Mouse (Mus musculus): ENCODE results near the gene Gm20219.
A peak's percentile ranks its signal among the peaks of the same experiment; 100 is the strongest.

The Gm20219 gene

GRCm38 (mm10) chr17:56554122-56554551 lies at the start of gene Gm20219:
Gene Gm20219 (minus strand): TSS chr17:56554387.
- DNase-seq (ENCODE audit: low spot score in 2 of 2) = no peak

- DNase-seq (ENCODE audit: low spot score in 2 of 2) = no peak
Observed at GRCm38 (mm10) chr17:56604070-56604380, 49.8 kb upstream of the Gm20219 start.

- no peak for DNase-seq (ENCODE audit: low spot score in 2 of 2)
Observed at GRCm38 (mm10) chr17:56603186-56604069, 49.2 kb upstream of the Gm20219 start.

GRCm38 (mm10) chr17:56593527-56594271 lies 39.5 kb upstream of the Gm20219 start:
- peak; percentile 30 to 41 for DNase-seq (ENCODE audit: low spot score in 2 of 2)

GRCm38 (mm10) chr17:56592553-56592952 lies 38.4 kb upstream of the Gm20219 start:
- DNase-seq (ENCODE audit: low spot score in 2 of 2) = no peak

- DNase-seq (ENCODE audit: low spot score in 2 of 2) = no peak
Observed at GRCm38 (mm10) chr17:56588921-56589320, 34.7 kb upstream of the Gm20219 start.

GRCm38 (mm10) chr17:56587773-56588172 lies 33.6 kb upstream of the Gm20219 start:
- DNase-seq (ENCODE audit: low spot score in 2 of 2) = no peak

- peak in 1 of 2 experiments; percentile 64 for DNase-seq (ENCODE audit: low spot score in 2 of 2)
Observed at GRCm38 (mm10) chr17:56585171-56585821, 31.1 kb upstream of the Gm20219 start.

- DNase-seq (ENCODE audit: low spot score in 2 of 2) = peak; percentile 99
Observed at GRCm38 (mm10) chr17:56584257-56585130, 30.3 kb upstream of the Gm20219 start, which contains the start of the genes Safb2 and Safb. Gene Safb2 (minus strand): TSS chr17:56584585. Gene Safb (plus strand): TSS chr17:56584825.

GRCm38 (mm10) chr17:56583611-56584256 lies 29.5 kb upstream of the Gm20219 start:
- peak; percentile 51 to 55 for DNase-seq (ENCODE audit: low spot score in 2 of 2)

GRCm38 (mm10) chr17:56583071-56583470 lies 28.9 kb upstream of the Gm20219 start:
- DNase-seq (ENCODE audit: low spot score in 2 of 2) = no peak

GRCm38 (mm10) chr17:56572939-56573338 lies 18.8 kb upstream of the Gm20219 start:
- DNase-seq (ENCODE audit: low spot score in 2 of 2) = no peak

GRCm38 (mm10) chr17:56572154-56572553 lies 18.0 kb upstream of the Gm20219 start:
- no peak for DNase-seq (ENCODE audit: low spot score in 2 of 2)

- no peak for DNase-seq (ENCODE audit: low spot score in 2 of 2)
Observed at GRCm38 (mm10) chr17:56570287-56570686, 16.1 kb upstream of the Gm20219 start.

- DNase-seq (ENCODE audit: low spot score in 2 of 2) = no peak
Observed at GRCm38 (mm10) chr17:56567370-56567769, 13.2 kb upstream of the Gm20219 start.

- no peak for DNase-seq (ENCODE audit: low spot score in 2 of 2)
Observed at GRCm38 (mm10) chr17:56566918-56567317, 12.7 kb upstream of the Gm20219 start.

- no peak for DNase-seq (ENCODE audit: low spot score in 2 of 2)
Observed at GRCm38 (mm10) chr17:56566293-56566692, 12.1 kb upstream of the Gm20219 start.

GRCm38 (mm10) chr17:56561866-56562265 lies 7.7 kb upstream of the Gm20219 start:
- DNase-seq (ENCODE audit: low spot score in 2 of 2) = no peak

- no peak for DNase-seq (ENCODE audit: low spot score in 2 of 2)
Observed at GRCm38 (mm10) chr17:56560131-56560530, 5.9 kb upstream of the Gm20219 start.

- DNase-seq (ENCODE audit: low spot score in 2 of 2) = no peak
Observed at GRCm38 (mm10) chr17:56559386-56559785, 5.2 kb upstream of the Gm20219 start.

GRCm38 (mm10) chr17:56558448-56558847 lies 4.3 kb upstream of the Gm20219 start:
- DNase-seq (ENCODE audit: low spot score in 2 of 2) = peak; percentile 32 to 36

Data from heart, adult 9 months (tissue).